Mouse (Mus musculus): Measurements from ENCODE around the gene Hnrnpu.
"Not testable (repeated sequence)": the region's sequence is repeated elsewhere in the genome, so short reads cannot be mapped to it uniquely, and the experiment has no call there.

The Hnrnpu gene

GRCm38 (mm10) chr1:178303425-178303824 is 34.2 kb downstream of the Hnrnpu start:
- peak; percentile 72 to 82 for DNase-seq

GRCm38 (mm10) chr1:178301261-178301660 is 36.3 kb downstream of the Hnrnpu start:
- DNase-seq: not testable (repeated sequence)

- no peak for DNase-seq
These were observed 43.5 kb downstream of the Hnrnpu start for GRCm38 (mm10) chr1:178294051-178294450.

- no peak for DNase-seq
These were observed 45.9 kb downstream of the Hnrnpu start for GRCm38 (mm10) chr1:178291716-178292115.

GRCm38 (mm10) chr1:178287601-178288176 is 49.9 kb downstream of the Hnrnpu start:
- no peak for DNase-seq

- no peak for DNase-seq
These were observed 53.5 kb downstream of the Hnrnpu start for GRCm38 (mm10) chr1:178283946-178284720.

- DNase-seq: not testable (repeated sequence)
These were observed 54.3 kb downstream of the Hnrnpu start for GRCm38 (mm10) chr1:178283314-178283713.

GRCm38 (mm10) chr1:178276054-178276911 is 61.3 kb downstream of the Hnrnpu start:
- peak; percentile 68 to 79 for DNase-seq

- no peak for DNase-seq
These were observed 61.9 kb downstream of the Hnrnpu start for GRCm38 (mm10) chr1:178275738-178276053.

GRCm38 (mm10) chr1:178275174-178275730 is 62.3 kb downstream of the Hnrnpu start:
- no peak for DNase-seq
